Mouse (Mus musculus) spleen, adult 2 months (tissue): Measurements from ENCODE around the gene Zbbx.

Experiments
- CTCF ChIP-seq: fragments of 200-500 bp; IDR thresholded peaks from 2 replicates; pipeline ENCODE4 v1.5.1; 2011; ENCODE audit warnings: mild to moderate bottlenecking, inconsistent platforms; ENCODE audit not compliant: insufficient read depth, insufficient read length, insufficient replicate concordance; ENCODE audit errors: extremely low read depth
- POLR2A ChIP-seq: fragments of 200-500 bp; IDR thresholded peaks from 2 replicates; pipeline ENCODE4 v1.6.1; 2011; ENCODE audit warnings: low read depth, low read length, inconsistent platforms

DNA sequence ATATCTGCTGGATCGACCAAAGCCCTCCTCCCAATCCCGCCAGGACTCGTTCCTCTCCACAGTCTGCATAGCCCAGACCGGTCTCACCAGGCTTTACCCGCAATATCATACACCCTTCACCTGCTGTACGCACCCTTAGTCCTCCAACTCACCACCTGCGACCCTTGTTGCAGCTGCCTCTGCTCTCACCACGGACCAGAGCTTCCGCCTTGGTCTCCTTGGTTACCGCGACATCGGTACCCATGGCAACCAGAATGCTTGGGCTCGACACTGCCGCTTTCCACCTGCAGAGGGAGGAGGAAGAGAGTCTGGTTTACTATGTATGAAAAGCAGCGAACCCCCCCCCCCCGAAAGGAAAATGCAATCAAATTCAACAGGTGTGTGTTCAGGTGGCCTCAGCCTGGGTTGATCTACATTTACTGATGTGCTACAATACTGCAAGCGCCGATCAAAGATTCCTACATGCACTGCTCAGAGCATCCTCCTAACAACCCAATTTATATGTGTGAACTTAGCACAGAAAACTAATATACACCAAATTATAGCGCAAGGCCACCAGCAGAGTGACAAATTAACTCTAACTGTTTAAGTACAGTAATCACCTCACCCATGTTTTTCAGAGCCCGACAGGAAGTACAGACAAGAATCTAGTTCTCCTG, at the start of gene Zbbx:
- TF ChIP-seq CTCF (no peak), POLR2A (no peak)
